Mouse (Mus musculus) hindbrain, embryonic 16.5 days (tissue): ENCODE measurements at regions not wholly inside any gene's neighbourhood (a gene's known extent, or its start where the extent isn't known, plus 50 kb on each side); places are given as distances from the start of the nearest gene placed in this dataset.

ENCODE experiments used
- ATAC-seq: fragments of 200-750 bp; cut with Nextera tagmentation; 2 replicates; pipeline ENCODE4 v1.8.0; 2017; ENCODE audit warnings: moderate TSS enrichment, moderate library complexity
- H3K27ac ChIP-seq: fragments of 300-500 bp; sonication (generic); 2 replicates; pipeline ENCODE4 v1.5.1; 2014; ENCODE audit warnings: low read depth, mild to moderate bottlenecking, control low read depth, low read length, moderate library complexity
- H3K27me3 ChIP-seq: fragments of 300-500 bp; sonication (generic); replicated peaks from 2 replicates; pipeline ENCODE4 v1.6.1; 2014; ENCODE audit warnings: low read length; ENCODE audit not compliant: control insufficient read depth, insufficient read depth
- H3K36me3 ChIP-seq: fragments of 300-500 bp; sonication (generic); 2 replicates; pipeline ENCODE4 v1.6.1; 2014; ENCODE audit warnings: mild to moderate bottlenecking, low read length, moderate library complexity, mixed read lengths; ENCODE audit not compliant: control insufficient read depth, insufficient read depth
- H3K4me1 ChIP-seq: fragments of 300-500 bp; sonication (generic); 2 replicates; pipeline ENCODE4 v1.6.1; 2014; ENCODE audit warnings: low read depth, low read length; ENCODE audit not compliant: control insufficient read depth, insufficient read depth
- H3K4me2 ChIP-seq: fragments of 300-500 bp; sonication (generic); 2 replicates; pipeline ENCODE4 v1.6.1; 2014; ENCODE audit warnings: mild to moderate bottlenecking, low read length, control low read depth, moderate library complexity
- H3K4me3 ChIP-seq: fragments of 300-500 bp; sonication (generic); 2 replicates; pipeline ENCODE4 v1.5.1; 2014; ENCODE audit warnings: mild to moderate bottlenecking, low read length, control low read depth, moderate library complexity
- H3K9ac ChIP-seq: fragments of 300-500 bp; sonication (generic); 2 replicates; pipeline ENCODE4 v1.6.1; 2014; ENCODE audit warnings: low read depth, mild to moderate bottlenecking, control low read depth, low read length, moderate library complexity
- H3K9me3 ChIP-seq: fragments of 300-500 bp; sonication (generic); 2 replicates; pipeline ENCODE4 v1.6.1; 2014; ENCODE audit warnings: mild to moderate bottlenecking, low read length, moderate library complexity; ENCODE audit not compliant: control insufficient read depth
- WGBS: fragments of 180-500 bp; shearing (Covaris S2); extraction: QIAGEN DNeasy Blood & Tissue Kit; methylation state at CpG from one replicate; pipeline ENCODE4 v1.1.7; 2014; 5-methylcytosine and 5-hydroxymethylcytosine counted together

- Histone ChIP-seq H3K4me3 (peak overlapping the region; percentile 18), H3K9me3 (no peaks in the 10 kb centered on the region), H3K36me3 (no peaks in the 10 kb centered on the region), H3K9ac (peak overlapping the region; percentile 32; the same call in 1 of the 2 replicates), H3K4me1 (no peaks in the 10 kb centered on the region; the same call in 1 of the 2 replicates), H3K4me2 (peak overlapping the region; percentile 51), H3K27ac (no peak overlapping the region), H3K27me3 (peaks cover 4% of the 10 kb centered on the region)
- WGBS = 8% methylated on average over 27 of the region's 27 CpGs
- no peak for ATAC-seq
Observed at GRCm38 (mm10) chr2:75609150-75609946, 49.7 kb upstream of the Hnrnpa3 start.
